Mouse (Mus musculus) right cerebral cortex, postnatal 36 days (tissue): Measurements from ENCODE around the gene Gm20422.
A peak's percentile ranks its signal among the peaks of the same experiment; 100 is the strongest.

Experiments used
- DNase-seq, 2 experiments: peaks; one replicate each; pipeline ENCODE4 v3.0.0; 2022; ENCODE audit warnings: low spot score in 2 of 2, mixed read lengths in 1 of 2

Gm20422 gene

DNA sequence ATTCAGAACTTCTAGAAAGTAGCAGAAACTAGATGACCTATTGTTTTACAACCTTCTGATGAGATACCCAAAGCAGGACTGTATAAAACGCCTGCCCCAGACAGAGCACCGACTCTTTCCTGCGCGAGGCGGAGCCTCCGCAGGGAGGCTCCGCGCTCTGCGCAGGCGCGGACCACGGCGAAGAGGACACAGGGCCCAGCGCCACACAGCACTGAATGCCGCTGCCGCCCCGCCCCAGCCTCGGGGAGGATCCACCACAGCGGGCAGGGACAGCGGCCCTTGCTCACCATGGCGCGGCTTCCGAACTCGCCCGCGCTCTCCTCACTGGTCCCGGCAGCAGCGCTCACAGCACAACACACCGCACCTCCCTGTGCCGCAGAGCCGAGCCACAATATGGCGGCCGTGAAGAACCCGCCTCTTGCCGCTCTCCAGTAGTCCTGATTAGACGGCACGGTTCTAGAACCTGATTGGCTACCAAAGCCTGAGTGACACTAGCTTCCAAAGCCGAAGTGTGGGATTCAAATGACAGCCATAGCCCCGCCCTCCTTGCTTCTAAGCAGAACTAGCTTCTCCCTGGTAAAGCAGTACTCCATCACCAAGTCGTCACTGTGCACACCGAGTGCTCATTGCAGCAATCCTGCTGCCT is at the start of gene Gm20422:
Gene Gm20422, minus strand, starts transcription at position 384 of the 646 bp plus-strand sequence.
- peak; percentile 87 to 93 for DNase-seq

GRCm38 (mm10) chr8:69822386-69823191 is 47.9 kb upstream of the Gm20422 start, which contains the start of gene Lpar2:
Gene Lpar2, plus strand, starts transcription at chr8:69822429.
- no peak for DNase-seq

GRCm38 (mm10) chr8:69821971-69822385 is 47.3 kb upstream of the Gm20422 start:
- no peak for DNase-seq

DNA sequence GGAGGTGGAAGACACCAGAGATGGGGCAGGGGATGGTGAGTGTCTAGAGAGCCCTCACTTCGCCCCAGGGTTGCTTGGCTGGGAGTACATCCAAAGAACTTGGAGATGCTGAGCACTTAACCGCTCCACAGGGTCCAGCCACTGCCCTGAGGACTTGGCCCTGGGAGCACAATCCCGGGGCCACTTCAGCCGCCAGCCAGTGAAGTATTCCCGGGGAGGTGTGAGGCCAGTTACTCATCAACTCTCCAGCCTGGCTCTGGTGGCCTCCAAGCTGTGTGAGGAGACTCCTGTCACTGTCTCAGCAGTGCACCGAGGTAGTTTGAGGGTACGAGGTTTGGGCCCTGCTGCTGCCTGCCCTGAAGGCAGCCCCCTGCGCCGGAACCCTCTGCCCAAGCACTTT is 45.8 kb upstream of the Gm20422 start:
- DNase-seq, result no peak

DNA sequence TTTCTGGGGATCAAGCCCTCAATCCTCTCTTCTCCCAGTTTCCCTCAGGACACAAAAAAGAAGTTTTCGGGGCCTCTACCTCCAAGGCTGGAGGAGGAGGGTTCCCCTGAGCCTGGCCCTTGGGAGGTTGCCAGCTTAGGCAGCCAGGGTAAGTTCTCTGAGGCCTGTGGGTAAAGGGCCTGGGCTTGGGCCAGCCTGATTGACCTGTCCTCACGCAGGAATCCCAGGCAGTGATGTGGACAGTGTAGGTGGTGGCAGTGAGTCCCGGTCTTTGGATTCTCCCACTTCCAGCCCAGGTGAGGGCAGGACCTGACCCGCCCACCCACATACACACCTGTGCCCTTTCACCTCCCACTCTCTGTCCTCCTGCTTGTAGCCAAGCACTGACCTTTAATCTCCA is 40.7 kb upstream of the Gm20422 start:
- no peak for DNase-seq

DNA sequence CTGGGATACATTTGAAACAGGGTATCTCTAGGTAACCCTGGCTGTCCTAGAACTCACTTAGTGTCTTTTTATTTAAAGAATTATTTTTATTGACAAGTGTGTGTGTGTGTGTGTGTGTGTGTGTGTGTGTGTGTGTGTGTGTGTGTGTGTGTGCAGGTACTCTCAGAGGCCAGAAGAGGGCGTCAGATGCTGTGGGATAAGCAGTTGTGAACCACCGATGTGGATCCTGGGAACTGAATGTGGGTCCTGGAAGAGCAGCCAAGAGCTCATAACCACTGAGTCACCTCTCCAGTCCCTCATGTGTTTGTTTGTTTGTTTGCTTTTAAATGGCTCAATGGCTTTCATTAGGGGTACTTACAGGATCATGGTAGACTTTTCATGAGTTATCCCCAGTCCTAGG is 40.2 kb upstream of the Gm20422 start:
- no peak for DNase-seq

- no peak for DNase-seq
Observed at GRCm38 (mm10) chr8:69809820-69810219, 35.1 kb upstream of the Gm20422 start.

DNA sequence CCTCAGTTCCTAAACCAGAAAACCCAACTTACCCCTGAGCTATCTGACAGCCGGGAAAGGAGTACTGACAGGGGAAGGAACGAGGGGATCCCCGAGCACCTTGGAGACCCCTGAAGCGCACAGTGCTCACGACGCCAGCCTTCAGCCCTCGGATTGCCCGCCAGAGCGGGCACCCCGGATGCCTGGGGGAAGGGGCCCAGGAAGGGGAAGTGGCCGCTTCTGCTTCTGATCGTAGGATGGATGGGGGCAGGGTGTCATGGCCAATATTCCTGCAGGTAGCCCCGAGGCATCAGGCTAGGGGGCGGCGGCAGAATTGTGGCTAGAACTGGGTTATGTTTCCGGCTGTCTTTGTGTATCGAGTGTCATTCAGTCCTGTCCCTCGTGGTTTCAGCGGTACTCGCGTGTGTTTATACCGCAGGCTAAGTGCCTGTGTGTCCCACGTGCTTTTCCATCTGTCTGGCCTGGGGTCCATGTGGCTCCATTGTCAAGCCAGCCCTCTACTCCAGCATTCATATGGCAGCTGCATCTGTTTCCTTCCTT is 34.2 kb upstream of the Gm20422 start:
- DNase-seq, result no peak

DNA sequence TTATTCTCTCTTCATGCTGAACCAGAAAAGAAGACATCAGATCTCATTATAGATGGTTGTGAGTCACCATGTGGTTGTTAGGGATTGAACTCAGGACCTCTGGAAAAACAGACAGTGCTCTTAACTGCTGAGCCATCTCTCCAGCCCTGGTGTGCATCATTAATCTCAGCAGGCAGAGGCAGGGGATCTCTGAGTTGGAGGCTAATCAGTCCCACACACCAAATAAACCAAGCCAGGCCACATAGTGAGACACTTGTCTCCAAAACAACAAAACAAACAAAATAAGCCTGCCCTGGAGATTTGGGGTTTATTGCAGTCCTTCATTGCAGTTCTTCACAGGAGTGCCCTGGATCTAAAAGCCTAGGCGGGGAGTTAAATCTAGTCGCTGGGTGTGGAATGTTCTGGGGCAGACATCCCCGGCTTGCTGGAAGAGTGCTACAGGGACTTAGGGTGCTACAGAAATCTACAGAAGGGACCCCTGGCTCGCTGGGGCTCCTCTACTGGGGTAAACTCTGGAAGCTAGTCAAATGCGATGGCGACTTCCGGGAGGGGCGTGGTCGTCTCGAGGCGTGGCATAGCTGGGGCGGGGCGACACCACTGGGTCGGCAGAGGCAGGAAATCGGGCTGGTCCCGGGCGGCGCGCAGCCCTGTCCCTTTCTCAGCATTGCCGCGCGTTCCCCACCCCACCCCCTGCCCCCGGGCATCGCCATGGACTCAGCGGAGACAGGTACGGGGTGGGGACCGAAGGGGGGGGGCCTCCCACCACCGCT is 33.6 kb upstream of the Gm20422 start, which contains the start of gene Gmip:
Gene Gmip, plus strand, starts transcription at position 586 of the 770 bp plus-strand sequence.
- DNase-seq, result peak in 1 of 2 experiments; percentile 35

DNA sequence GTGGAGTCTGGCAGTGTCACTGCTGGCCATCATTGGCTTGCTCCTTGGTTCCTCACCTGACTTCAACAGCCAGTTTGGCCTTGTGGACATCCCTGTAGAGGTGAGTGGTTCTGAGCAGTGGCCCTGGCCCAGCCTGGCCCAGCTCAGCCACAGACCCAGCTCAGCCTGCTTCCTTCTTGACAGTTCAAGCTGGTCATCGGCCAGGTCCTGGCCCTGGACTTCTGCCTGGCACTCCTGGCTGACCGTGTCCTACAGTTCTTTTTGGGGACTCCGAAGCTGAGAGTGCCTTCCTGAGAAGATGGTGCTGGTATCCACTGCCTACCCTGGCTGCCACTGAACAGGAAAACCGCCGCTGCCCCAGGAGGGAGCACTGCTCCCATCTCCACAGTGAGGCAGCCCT is 32.5 kb upstream of the Gm20422 start:
- DNase-seq, result no peak

- no peak for DNase-seq
Observed at GRCm38 (mm10) chr8:69805491-69805890, 30.8 kb upstream of the Gm20422 start.

GRCm38 (mm10) chr8:69805086-69805485 is 30.4 kb upstream of the Gm20422 start:
- no peak for DNase-seq

DNA sequence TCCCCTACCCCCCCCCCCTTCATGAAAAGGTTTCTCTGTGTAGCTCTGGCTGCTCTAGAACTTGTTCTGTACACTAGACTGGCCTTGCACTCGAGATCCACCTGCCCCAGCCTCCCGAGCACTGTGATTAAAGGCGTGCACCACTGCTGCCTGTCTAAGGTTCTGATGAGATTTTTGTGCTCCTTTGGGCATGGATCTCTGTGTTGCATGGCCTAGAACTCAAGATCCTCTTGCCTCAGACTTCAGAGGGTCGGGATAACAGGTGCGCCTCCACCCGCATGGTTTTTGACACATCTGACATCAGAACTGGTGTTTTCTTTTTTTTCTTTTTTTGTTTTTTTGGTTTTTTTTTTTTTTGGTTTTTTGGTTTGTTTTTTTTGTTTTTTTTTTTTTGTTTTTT is 29.9 kb upstream of the Gm20422 start:
- DNase-seq, result no peak

DNA sequence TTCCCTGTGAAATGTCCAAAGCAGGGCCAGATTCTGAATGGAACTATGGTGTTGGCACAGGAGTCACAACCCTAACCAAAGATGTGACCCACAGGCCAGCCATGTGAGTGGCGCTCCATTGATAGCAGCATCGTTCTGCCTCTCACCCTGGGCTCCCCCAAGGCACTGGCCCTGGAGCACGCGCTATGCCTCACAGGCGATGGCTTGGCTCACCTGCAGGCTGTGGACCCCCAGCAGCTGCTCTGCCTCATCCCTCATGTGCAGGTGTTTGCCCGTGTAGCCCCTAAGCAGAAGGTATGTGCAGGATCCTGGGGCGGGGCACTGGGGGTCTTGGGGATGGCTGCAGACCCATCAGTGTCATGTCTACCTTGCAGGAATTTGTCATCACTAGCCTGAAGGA is 28.7 kb upstream of the Gm20422 start:
- DNase-seq, result no peak

DNA sequence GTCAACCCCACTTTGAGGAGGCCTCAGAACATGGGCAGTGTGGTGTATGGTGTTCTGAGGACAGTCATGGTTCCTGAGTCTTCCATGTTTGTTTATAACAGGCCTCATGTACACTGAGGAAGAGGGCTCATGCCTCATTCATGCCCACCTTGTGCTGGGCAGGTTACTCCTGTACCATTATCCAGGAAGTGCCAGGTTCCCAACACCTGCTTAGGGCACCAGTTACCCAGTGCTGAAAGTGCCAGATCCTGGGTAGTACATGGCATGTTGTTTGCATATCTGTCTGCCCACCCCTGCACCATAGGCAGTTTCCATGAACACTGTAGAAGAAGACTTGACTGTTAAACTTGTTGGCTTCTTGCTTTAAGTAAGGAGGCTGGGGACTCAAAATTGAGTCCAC is 27.5 kb upstream of the Gm20422 start:
- no peak for DNase-seq

DNA sequence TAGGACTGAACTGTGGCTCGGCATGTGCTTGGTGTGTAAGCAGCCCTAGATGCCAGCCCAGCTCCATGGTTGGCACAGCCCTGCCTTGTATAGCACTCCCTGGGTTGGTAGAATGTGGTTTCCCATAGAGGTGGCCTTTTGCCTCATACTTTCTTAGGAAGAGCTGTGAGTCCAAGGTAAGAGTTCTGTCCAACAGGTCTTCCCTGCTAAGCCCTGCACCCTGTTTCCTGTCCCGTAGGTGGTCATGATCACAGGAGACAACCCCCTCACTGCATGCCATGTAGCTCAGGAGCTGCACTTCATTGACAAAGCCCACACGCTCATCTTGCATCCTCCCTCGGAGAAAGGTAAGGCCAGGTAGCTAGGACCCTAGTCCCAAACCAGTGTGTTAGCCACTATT is 27.1 kb upstream of the Gm20422 start:
- DNase-seq, result no peak

GRCm38 (mm10) chr8:69799946-69800345 is 25.3 kb upstream of the Gm20422 start:
- no peak for DNase-seq

- DNase-seq, result no peak
Observed at GRCm38 (mm10) chr8:69799261-69799660, 24.6 kb upstream of the Gm20422 start.

GRCm38 (mm10) chr8:69797661-69798060 is 23.0 kb upstream of the Gm20422 start:
- DNase-seq, result no peak

DNA sequence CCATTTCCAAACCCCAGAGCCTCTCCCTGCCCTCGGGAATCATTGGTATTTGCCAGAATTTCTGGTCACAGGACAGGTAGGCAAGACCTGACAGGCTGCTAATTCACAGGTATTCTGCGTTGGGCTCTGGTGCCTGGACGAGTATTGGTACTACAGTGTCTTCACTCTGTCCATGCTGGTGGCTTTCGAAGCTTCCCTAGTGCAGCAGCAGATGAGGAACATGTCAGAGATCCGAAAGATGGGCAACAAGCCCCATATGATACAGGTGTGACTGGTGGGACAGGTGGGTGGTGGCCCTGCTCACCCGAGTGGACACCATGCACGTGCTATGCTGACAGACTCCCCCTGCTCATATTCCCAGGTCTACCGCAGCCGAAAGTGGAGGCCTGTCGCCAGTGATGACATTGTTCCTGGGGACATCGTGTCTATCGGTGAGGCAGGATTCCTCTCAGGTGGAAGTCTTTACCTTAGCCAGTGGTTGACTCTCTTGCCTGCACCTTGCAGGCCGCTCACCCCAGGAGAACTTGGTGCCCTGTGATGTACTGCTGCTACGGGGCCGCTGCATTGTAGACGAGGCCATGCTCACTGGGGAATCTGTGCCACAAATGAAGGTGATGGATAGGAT is 22.1 kb upstream of the Gm20422 start:
- no peak for DNase-seq

GRCm38 (mm10) chr8:69794901-69795300 is 20.2 kb upstream of the Gm20422 start:
- DNase-seq, result no peak

DNA sequence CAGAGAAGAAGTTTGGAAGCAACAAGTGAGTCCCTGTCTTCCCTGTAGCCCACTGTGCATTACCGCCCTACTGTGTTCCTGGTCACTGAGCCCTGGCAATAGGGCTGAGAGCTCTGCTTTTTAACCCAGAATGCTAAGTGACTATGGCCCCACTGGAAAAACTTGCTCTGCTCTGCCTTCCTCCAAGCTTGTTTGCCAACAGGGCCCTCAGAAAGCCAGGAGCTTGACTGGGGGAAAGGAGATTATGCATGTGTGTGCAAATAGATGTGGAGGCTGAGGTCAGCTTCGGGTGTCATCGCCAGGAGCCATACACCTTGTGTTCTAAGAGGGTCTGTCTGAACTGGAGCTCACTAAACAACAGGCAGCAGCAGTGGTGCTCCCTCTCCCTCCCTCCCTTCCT is 19.4 kb upstream of the Gm20422 start:
- DNase-seq, result no peak
